Mouse (Mus musculus): ENCODE data around the gene Arfgef2. TPM values are rescaled to one million over a fixed set of nuclear protein-coding genes. Genes with fewer than 3 reads are reported as not detected.

The Arfgef2 gene
- 10 to 100 TPM; 64.3 to 80.6 TPM for total RNA-seq (2021)
- 16.8 and 21.8 TPM in 2 replicates for polyA plus RNA-seq (2012; rRNA removed)
- long read RNA-seq, full-length matches to known transcripts, result 4 of 15 reads
- long read RNA-seq, partial matches to known transcripts, result 4 of 15 reads
- long read RNA-seq, other reads (novel, unspliced or antisense), result 7 of 15 reads

GRCm38 (mm10) chr2:166805250-166806172 is at the start of gene Arfgef2:
Gene Arfgef2 (plus strand): TSS chr2:166805588.
- peak; percentile 94 for DNase-seq

- DNase-seq, result no peak
Measured at GRCm38 (mm10) chr2:166757969-166758368, 47.4 kb upstream of the Arfgef2 start.

DNA sequence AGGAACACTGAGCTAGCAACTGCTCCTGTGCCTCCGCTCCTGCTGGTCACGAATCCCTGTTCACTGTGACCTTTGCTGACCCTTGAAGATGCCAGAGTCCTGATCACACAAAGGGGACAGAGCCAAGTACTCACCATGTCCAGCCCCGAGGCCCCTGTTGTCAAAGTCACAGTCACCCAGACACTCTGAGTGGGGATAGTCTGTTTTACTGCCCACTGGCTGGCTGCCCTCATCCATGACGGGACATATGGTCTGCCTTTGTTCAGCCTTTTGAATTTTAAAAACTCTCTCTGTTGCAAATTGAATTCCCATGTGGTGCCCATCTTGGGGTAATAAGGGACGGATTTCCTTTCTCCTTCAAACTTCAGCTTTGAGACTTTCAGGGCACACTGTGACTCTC is 41.3 kb upstream of the Arfgef2 start:
- no peak for DNase-seq

DNA sequence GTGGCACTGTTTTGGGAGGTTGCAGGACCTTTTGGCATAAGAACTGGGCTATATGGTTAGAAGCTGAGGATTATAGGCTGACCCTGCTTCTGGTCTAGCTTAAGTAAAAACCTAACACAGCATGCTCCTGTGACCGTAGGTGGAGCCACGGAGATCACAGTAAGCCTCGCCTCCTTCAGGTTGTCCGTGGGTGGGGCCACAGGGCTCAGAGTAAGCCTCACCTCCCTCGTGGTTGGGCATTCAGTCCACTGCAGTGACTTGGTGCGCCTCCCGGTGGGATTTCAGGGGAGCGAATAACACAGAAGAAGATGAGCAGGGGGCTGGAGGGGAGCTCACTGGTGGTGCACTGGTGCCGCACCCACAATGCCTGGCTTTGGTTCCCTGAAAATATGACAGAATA is 37.8 kb upstream of the Arfgef2 start:
- DNase-seq, result no peak

- DNase-seq, result peak; percentile 23
Measured at GRCm38 (mm10) chr2:166771396-166771795, 34.0 kb upstream of the Arfgef2 start.

GRCm38 (mm10) chr2:166773587-166773986 is 31.8 kb upstream of the Arfgef2 start:
- no peak for DNase-seq

- DNase-seq, result no peak
Measured at GRCm38 (mm10) chr2:166774275-166774674, 31.1 kb upstream of the Arfgef2 start.

- no peak for DNase-seq
Measured at GRCm38 (mm10) chr2:166775357-166775893, 30.0 kb upstream of the Arfgef2 start.

GRCm38 (mm10) chr2:166776272-166776671 is 29.1 kb upstream of the Arfgef2 start:
- DNase-seq, result no peak

DNA sequence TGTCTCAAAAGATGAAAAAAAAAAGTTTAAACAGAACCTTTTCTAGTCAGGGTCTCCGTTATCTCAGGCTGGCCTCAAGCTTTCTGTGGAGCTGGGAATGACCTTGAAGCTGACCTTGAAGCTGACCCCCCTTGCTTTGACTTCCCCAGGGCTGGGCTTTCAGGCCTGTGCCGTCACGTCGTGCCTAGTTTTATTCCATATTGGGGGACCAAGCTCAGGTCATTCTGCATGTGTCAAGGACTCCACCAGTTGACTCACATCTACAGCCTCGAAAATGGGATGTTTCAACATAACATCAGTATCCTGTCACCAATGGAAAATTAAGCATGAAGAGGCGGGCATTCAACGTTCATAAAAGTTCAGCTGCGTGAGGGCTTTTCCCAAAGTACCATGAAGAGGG is 25.4 kb upstream of the Arfgef2 start:
- peak; percentile 70 for DNase-seq

DNA sequence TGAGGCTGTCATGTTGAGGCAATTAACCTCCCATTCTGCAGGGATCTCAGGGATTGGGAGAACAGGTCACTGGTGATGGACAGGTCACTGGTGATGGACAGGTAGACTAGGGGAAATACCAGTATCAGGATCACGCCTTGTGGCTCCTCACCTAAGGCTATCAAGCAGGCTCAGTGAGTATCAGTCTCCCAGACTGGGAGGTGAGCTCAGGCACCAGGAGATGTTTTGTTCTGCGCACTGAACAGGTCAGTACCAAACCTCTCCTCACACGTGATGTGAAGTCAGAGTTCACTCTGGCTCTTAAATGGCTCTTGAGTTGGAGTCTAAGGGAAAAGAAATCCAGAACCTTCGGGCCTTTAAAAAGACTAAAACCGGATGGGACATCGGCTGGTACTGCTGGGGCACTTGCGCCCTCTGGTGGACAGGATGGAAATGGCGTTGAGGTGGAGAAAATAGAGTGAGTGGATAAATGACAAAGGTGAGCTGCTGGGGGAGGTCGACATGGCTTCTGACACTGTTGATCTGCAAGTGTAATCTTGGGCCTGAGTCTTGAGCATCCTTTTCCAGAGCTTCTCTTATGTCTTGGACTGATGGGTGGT is 24.3 kb upstream of the Arfgef2 start:
- peak; percentile 76 for DNase-seq

- DNase-seq, result no peak
Measured at GRCm38 (mm10) chr2:166784376-166784775, 21.0 kb upstream of the Arfgef2 start.

DNA sequence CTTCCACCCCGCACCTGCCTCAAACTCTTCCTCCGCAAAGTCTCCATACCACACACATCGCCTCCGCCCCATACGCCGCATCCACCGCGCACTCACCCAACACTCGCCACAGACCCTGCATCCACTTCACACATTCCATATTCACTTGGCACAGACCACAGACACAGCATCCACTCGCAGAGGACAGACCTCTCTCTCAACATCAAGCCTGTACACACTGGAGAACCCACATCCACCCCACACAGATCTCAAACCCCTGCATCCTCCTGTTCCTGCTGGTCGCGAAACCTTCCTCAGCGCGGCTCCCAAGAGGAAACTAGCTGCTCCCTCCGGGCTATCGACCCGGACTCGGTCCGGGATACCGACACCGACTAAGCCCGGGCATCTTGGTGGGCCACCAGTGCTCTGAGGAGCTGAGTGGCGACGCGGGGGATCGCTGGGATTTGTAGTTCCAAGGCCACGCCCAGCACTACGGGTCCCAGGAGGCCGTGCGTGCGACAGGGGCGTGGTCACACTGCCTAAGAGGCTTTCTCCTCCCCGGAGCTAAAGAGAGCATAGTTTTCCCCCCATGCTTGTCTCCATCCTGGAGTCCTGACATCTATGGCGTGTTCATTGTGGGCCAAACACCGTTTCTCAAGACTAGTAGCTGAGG is 18.9 kb upstream of the Arfgef2 start:
- DNase-seq, result peak; percentile 94

GRCm38 (mm10) chr2:166791738-166792137 is 13.7 kb upstream of the Arfgef2 start:
- no peak for DNase-seq

- DNase-seq, result no peak
Measured at GRCm38 (mm10) chr2:166792355-166792754, 13.0 kb upstream of the Arfgef2 start, which contains the start of gene Trp53rkb. Gene Trp53rkb (plus strand): TSS chr2:166792531.

DNA sequence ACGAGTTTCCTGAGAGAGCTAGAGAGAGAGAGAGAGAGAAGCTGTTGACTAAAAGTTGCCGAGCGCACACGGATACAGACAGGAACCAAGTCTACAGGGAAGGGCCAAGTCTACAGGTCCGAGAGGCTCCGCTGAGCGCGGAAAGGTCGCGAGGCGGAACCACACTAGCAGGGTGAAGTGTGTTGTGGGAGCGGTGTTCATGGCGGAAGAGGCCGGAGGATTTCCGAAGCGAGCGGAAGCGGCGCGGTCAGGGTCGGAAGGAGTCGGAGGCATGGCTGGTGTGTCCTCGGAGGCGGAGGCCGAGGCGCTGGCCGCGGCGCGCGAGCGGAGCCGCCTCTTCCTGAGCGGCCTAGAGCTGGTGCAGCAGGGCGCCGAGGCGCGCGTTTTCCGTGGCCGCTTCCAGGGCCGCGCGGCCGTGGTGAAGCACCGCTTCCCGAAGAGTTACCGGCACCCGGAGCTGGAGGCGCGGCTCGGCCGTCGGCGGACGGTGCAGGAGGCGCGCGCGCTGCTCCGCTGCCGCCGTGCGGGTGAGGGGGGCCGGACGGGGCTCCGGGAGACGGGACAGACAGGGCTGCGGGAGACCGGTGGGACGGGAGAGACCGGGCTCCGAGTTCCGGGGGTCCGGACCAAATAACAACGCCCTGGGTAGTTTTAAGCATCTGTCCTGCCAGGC is 11.7 kb upstream of the Arfgef2 start:
- peak; percentile 91 for DNase-seq

DNA sequence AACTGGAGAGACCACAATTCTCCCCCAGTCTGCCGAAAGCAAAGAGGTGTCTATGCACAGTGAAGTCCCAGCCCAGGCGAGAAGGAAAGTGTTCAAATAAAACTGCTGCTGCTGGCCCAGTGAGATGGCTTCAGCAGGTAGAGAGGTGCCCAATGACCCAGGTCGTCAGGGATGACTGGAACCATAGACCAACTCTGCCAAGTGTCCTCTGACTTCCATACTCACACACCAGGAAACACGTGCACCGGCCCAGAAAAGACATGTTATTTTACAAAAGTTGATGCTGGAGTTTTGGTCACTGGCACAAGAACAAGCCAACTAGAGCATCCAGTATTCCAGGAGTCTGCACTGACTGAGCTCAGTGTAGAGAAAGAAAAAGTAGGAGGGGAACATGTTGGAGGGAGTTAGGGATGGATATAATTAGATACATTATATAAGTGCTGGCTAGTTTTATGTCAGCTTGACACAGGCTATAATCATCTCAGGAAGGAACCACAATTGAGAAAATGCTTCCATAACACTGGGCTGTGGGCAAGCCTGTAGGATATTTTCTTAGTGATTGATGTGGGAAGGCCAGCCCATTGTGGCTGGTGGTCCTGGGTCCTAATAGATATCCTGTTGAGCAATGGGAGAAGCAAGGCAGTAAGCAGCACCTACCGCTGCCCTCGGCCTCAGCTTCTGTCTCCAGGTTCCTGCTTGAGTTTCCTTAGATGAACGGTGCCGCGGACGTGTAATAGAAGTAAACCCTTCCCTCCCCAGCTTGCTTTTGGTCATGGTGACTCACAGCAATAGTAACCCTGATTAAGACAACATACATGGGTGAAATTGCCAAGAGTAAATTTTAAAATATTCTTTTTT is 5.5 kb upstream of the Arfgef2 start:
- no peak for DNase-seq

GRCm38 (mm10) chr2:166800473-166800857 is 4.9 kb upstream of the Arfgef2 start:
- no peak for DNase-seq

GRCm38 (mm10) chr2:166801436-166801835 is 4.0 kb upstream of the Arfgef2 start:
- DNase-seq, result no peak

GRCm38 (mm10) chr2:166803298-166803697 is 2.1 kb upstream of the Arfgef2 start:
- DNase-seq, result no peak

Measured in adrenal gland, adult 2 months (tissue).